Mouse (Mus musculus) liver (tissue): ENCODE data around the gene Ott.
"Not testable (repeated sequence)": the region's sequence is repeated elsewhere in the genome, so short reads cannot be mapped to it uniquely, and the experiment has no call there.

Experiments
- DNase-seq: peaks from one replicate; pipeline ENCODE4 v3.0.0-alpha.2; 2020; ENCODE audit warnings: mixed read lengths

The Ott gene

GRCm38 (mm10) chrX:149073982-149074381 is at the start of gene Ott:
Gene Ott, plus strand, starts transcription at chrX:149074282.
- DNase-seq = not testable (repeated sequence)
